In the genomic region with DNA sequence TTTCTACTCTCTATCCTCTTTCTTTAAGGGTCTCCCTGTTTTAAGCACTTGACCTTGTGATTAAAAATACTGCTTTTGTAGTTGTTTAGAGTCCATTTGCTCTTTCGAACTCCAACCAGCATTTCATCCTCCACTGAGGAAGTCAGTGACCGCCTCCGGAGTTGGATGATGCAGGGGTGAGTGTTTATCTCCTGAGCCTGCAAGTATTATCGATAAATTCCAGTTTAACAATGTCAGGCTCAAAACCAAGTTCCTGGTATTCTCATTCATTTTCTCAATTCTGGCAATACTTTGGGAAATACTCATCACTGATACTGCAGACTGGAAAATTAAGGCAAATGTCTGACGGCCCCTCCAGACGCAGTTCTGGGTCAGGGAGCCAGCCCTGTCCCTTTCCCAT, we compare ENCODE assay signal across 8 mouse cellular contexts. TPM values are rescaled to one million over a fixed set of nuclear protein-coding genes. Genes with fewer than 3 reads are reported as not detected.
DNase-seq lines count a peak whose midpoint lies in the region; ATAC-seq lines count a peak whose summit lies in the region.

No protein-coding gene starts in this region.

- H3K4me3 ChIP-seq in kidney, embryonic 14.5 days (ENCODE audit: low read length) = peak overlapping the region; percentile 69
- peak overlapping the region; percentile 83 for H3K4me3 ChIP-seq in brown adipose tissue, adult 24 weeks (ENCODE audit: insufficient read depth, low read depth, low read length)
- H3K4me3 ChIP-seq in hindbrain, embryonic 13.5 days = peak overlapping the region; percentile 52
- peak overlapping the region; percentile 64 for H3K4me3 ChIP-seq in midbrain, embryonic 12.5 days

- peak; percentile 25; the same call in 1 of the 2 replicates for ATAC-seq in kidney, embryonic 14.5 days (ENCODE audit: low FRiP score, low TSS enrichment)
- ATAC-seq in hindbrain, embryonic 13.5 days (ENCODE audit: low FRiP score) = peak; percentile 70
- peak; percentile 39 for ATAC-seq in midbrain, embryonic 12.5 days (ENCODE audit: low FRiP score, low read depth)

- H3K27ac ChIP-seq in kidney, embryonic 14.5 days (ENCODE audit: low read depth, low read length) = peak overlapping the region; percentile 55; the same call in 1 of the 2 replicates
- 0 out of 2 replicates have a peak overlapping the region, but pooled peaks have one; percentile 7 for H3K27ac ChIP-seq in brown adipose tissue, adult 24 weeks (replicated peaks; ENCODE audit: low read depth, low read length)
- peak overlapping the region; percentile 78 for H3K27ac ChIP-seq in hindbrain, embryonic 13.5 days
- H3K27ac ChIP-seq in midbrain, embryonic 12.5 days (replicated peaks) = peak overlapping the region; percentile 36

- H3K36me3 ChIP-seq in kidney, embryonic 14.5 days (ENCODE audit: control insufficient read depth, insufficient read depth, low read length) = no peaks in the 10 kb centered on the region
- no peaks in the 10 kb centered on the region for H3K36me3 ChIP-seq in hindbrain, embryonic 13.5 days
- H3K36me3 ChIP-seq in midbrain, embryonic 12.5 days = no peaks in the 10 kb centered on the region

- no peaks in the 10 kb centered on the region for H3K27me3 ChIP-seq in kidney, embryonic 14.5 days (ENCODE audit: control insufficient read depth, insufficient read depth, low read length)
- H3K27me3 ChIP-seq in hindbrain, embryonic 13.5 days = no peaks in the 10 kb centered on the region
- H3K27me3 ChIP-seq in midbrain, embryonic 12.5 days = no peaks in the 10 kb centered on the region

- peak overlapping the region; percentile 59 for H3K4me2 ChIP-seq in kidney, embryonic 14.5 days (replicated peaks; ENCODE audit: low read depth, low read length)
- peak overlapping the region; percentile 57 for H3K4me2 ChIP-seq in hindbrain, embryonic 13.5 days
- peak overlapping the region; percentile 57 for H3K4me2 ChIP-seq in midbrain, embryonic 12.5 days (replicated peaks)

- no peak for DNase-seq in kidney, postnatal 4 days
- DNase-seq in left cerebral cortex, postnatal 4 days = no peak
- no peak for DNase-seq in frontal cortex, postnatal 25 days (ENCODE audit: low spot score in 2 of 2)
- no peak for DNase-seq in thymus, postnatal 0 days (ENCODE audit: low spot score)

- H3K9me3 ChIP-seq in kidney, embryonic 14.5 days (ENCODE audit: control insufficient read depth, low read length) = no peaks in the 10 kb centered on the region
- no peaks in the 10 kb centered on the region for H3K9me3 ChIP-seq in hindbrain, embryonic 13.5 days
- H3K9me3 ChIP-seq in midbrain, embryonic 12.5 days = no peaks in the 10 kb centered on the region

- no peaks in the 10 kb centered on the region for H3K4me1 ChIP-seq in kidney, embryonic 14.5 days (ENCODE audit: control insufficient read depth, insufficient read depth, low read length)
- peaks cover 3% of the 10 kb centered on the region; the same call in 1 of the 2 replicates for H3K4me1 ChIP-seq in brown adipose tissue, adult 24 weeks (ENCODE audit: control insufficient read depth, insufficient read depth, insufficient read length, low read length)
- peaks cover 6% of the 10 kb centered on the region; the same call in 1 of the 2 replicates for H3K4me1 ChIP-seq in hindbrain, embryonic 13.5 days (replicated peaks)
- H3K4me1 ChIP-seq in midbrain, embryonic 12.5 days = no peaks in the 10 kb centered on the region

- WGBS in kidney, embryonic 14.5 days = 8% methylated on average over 6 of the region's 6 CpGs
- 10% methylated on average over 6 of the region's 6 CpGs for WGBS in hindbrain, embryonic 13.5 days
- 6% methylated on average over 6 of the region's 6 CpGs for WGBS in midbrain, embryonic 12.5 days

- H3K9ac ChIP-seq in kidney, embryonic 14.5 days (ENCODE audit: low read depth, low read length) = peak overlapping the region; percentile 79
- peak overlapping the region; percentile 79 for H3K9ac ChIP-seq in hindbrain, embryonic 13.5 days
- peak overlapping the region; percentile 73 for H3K9ac ChIP-seq in midbrain, embryonic 12.5 days (replicated peaks)

- intact Hi-C loops in left cerebral cortex, postnatal 4 days (cut with DNase I) = no loop called here

RNA-seq across cellular contexts. Expression of a gene that starts 13.7 kb away (rescaled TPM):
- polyA plus RNA-seq in kidney, embryonic 14.5 days (2014; fragmentation: Nextera tagmentation; extraction: Ambion mirVana) = 25.3 and 34.1 TPM in 2 replicates
- 9.9 and 10.2 TPM in 2 replicates for polyA plus RNA-seq in brown adipose tissue, adult 24 weeks (2012; ENCODE audit: insufficient read depth, insufficient read length, missing spikeins)
- 36.1 and 37.9 TPM in 2 replicates for polyA plus RNA-seq in hindbrain, embryonic 13.5 days (2015; fragmentation: Nextera tagmentation; extraction: Ambion mirVana)
- polyA plus RNA-seq in midbrain, embryonic 12.5 days (2016; fragmentation: Nextera tagmentation; extraction: Ambion mirVana) = 29.4 and 33.7 TPM in 2 replicates
- 10 to 100 TPM; 43.3 to 44.6 TPM for total RNA-seq in left cerebral cortex, postnatal 4 days (2021)
- polyA plus RNA-seq in thymus, postnatal 0 days (2015; fragmentation: Nextera tagmentation; extraction: Ambion mirVana) = 5.1 and 6.8 TPM in 2 replicates

RNA-seq across cellular contexts. Expression of a gene that starts 14.4 kb away (rescaled TPM):
- polyA plus RNA-seq in kidney, embryonic 14.5 days (2014; fragmentation: Nextera tagmentation; extraction: Ambion mirVana) = 3.8 and 4.1 TPM in 2 replicates
- not detected in 2 replicates for polyA plus RNA-seq in brown adipose tissue, adult 24 weeks (2012; ENCODE audit: insufficient read depth, insufficient read length, missing spikeins)
- polyA plus RNA-seq in hindbrain, embryonic 13.5 days (2015; fragmentation: Nextera tagmentation; extraction: Ambion mirVana) = 2.1 and 2.8 TPM in 2 replicates
- polyA plus RNA-seq in midbrain, embryonic 12.5 days (2016; fragmentation: Nextera tagmentation; extraction: Ambion mirVana) = 1.6 and 3.0 TPM in 2 replicates
- total RNA-seq in left cerebral cortex, postnatal 4 days (2021) = 1 to 10 TPM; 1.4 to 1.5 TPM
- polyA plus RNA-seq in thymus, postnatal 0 days (2015; fragmentation: Nextera tagmentation; extraction: Ambion mirVana) = 0.52 and 1.5 TPM in 2 replicates

Comparison
In these comparisons a context has a peak if more than half of its experiments do, and no peak if none do; other contexts are left out.
1. H3K27ac ChIP-seq: peak in every context shown above with its lines; median percentile 78 in hindbrain, embryonic 13.5 days; 55 in kidney, embryonic 14.5 days; 36 in midbrain, embryonic 12.5 days; 7 in brown adipose tissue, adult 24 weeks.